Mouse (Mus musculus): ENCODE results near the gene Bmp8b. TPM values are rescaled to one million over a fixed set of nuclear protein-coding genes. Genes with fewer than 3 reads are reported as not detected.

The Bmp8b gene
- polyA plus RNA-seq (2012; rRNA removed; ENCODE audit: low replicate concordance) = 1.3 TPM in 1 of 2 replicates, not detected in the other

GRCm38 (mm10) chr4:123104651-123105450, at the start of gene Bmp8b:
Gene Bmp8b (plus strand): TSS chr4:123105165.

GRCm38 (mm10) chr4:123116011-123116410, 11.0 kb downstream of the Bmp8b start, which contains the start of gene Oxct2b:
Gene Oxct2b (plus strand): TSS chr4:123116266.

GRCm38 (mm10) chr4:123139513-123140154, 34.7 kb downstream of the Bmp8b start, which contains the start of gene Ppie:
Gene Ppie (minus strand): TSS chr4:123139951.

Other genes starting within 250 kb of the Bmp8b start
- 109 and 173 TPM in 2 replicates for gene Cap1, start 219.1 kb upstream of the Bmp8b start, polyA plus RNA-seq (2012; rRNA removed; ENCODE audit: low replicate concordance)
- gene Mfsd2a, start 144.0 kb upstream of the Bmp8b start, polyA plus RNA-seq (2012; rRNA removed; ENCODE audit: low replicate concordance) = 0.24 and 13.1 TPM in 2 replicates
- gene Mycl, start 109.5 kb upstream of the Bmp8b start, polyA plus RNA-seq (2012; rRNA removed; ENCODE audit: low replicate concordance) = 0.79 and 15.9 TPM in 2 replicates
- 6.6 and 9.0 TPM in 2 replicates for gene Trit1, start 88.6 kb upstream of the Bmp8b start, polyA plus RNA-seq (2012; rRNA removed; ENCODE audit: low replicate concordance)
- 0.13 TPM in 1 of 2 replicates, not detected in the other for gene Oxct2b, start 11.1 kb downstream of the Bmp8b start, polyA plus RNA-seq (2012; rRNA removed; ENCODE audit: low replicate concordance)
- 15.8 and 25.3 TPM in 2 replicates for gene Ppie, start 34.8 kb downstream of the Bmp8b start, polyA plus RNA-seq (2012; rRNA removed; ENCODE audit: low replicate concordance)
- 0.19 and 0.37 TPM in 2 replicates for gene Hpcal4, start 78.1 kb downstream of the Bmp8b start, polyA plus RNA-seq (2012; rRNA removed; ENCODE audit: low replicate concordance)
- 0.62 and 0.75 TPM in 2 replicates for gene Nt5c1a, start 96.3 kb downstream of the Bmp8b start, polyA plus RNA-seq (2012; rRNA removed; ENCODE audit: low replicate concordance)
- 12.9 and 13.8 TPM in 2 replicates for gene Heyl, start 128.4 kb downstream of the Bmp8b start, polyA plus RNA-seq (2012; rRNA removed; ENCODE audit: low replicate concordance)
- gene Pabpc4, start 157.2 kb downstream of the Bmp8b start, polyA plus RNA-seq (2012; rRNA removed; ENCODE audit: low replicate concordance) = 82.9 and 156 TPM in 2 replicates
- gene Oxct2a, start 218.5 kb downstream of the Bmp8b start, polyA plus RNA-seq (2012; rRNA removed; ENCODE audit: low replicate concordance) = 0.17 TPM in 1 of 2 replicates, not detected in the other
- 0.60 and 0.99 TPM in 2 replicates for gene Bmp8a, start 238.1 kb downstream of the Bmp8b start, polyA plus RNA-seq (2012; rRNA removed; ENCODE audit: low replicate concordance)